Mouse (Mus musculus): ENCODE data around the gene S100a13. TPM values are rescaled to one million over a fixed set of nuclear protein-coding genes. Genes with fewer than 3 reads are reported as not detected.

The S100a13 gene
- 10 to 100 TPM; 17.1 to 26.1 (median 20.5) TPM for total RNA-seq (2022)

DNA sequence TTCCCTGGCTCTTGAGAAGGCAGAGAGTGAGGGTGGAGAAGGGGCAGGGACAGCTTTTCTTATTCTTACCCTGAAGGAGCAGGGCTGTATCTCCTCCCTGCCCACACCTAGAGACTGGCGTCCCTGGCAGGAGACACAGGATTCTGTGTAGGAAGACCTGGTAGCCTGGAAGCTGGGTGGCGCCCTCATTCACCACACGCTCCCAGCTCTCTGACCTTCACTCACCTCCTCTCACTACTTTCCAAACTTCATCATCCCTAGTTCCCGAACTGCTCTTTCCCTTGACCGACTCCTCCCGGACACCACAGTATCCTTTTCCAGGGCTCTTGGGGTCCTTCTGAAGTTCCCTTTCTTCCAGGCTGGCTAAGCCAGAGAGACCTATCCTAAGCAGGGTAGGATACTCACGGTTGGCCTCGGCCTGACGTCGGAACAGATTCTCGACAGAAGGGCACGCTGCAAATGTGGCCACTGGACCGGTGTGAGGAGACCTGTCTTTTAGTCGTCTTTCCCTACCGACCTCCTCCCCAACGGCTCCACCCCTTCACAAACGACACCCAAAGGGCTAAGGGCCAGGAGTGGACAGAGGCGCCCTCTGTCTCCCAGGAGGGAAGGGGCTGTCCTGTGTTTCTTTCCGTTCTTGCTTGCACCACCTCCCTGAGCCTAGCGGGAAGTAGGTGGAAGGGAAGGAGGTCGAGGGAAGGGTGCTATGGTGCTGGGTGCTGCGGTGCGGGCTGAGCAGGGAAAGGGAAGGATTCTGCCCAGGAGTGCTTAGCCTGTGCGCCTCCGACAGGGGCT is at the start of gene S100a13, which contains the start of gene S100a1:
Gene S100a13, plus strand, starts transcription at position 640 of the 795 bp plus-strand sequence.
Gene S100a1, minus strand, starts transcription at position 597 of the 795 bp plus-strand sequence.
- DNase-seq (ENCODE audit: low spot score in 2 of 2) = peak in 1 of 2 experiments; percentile 36

DNA sequence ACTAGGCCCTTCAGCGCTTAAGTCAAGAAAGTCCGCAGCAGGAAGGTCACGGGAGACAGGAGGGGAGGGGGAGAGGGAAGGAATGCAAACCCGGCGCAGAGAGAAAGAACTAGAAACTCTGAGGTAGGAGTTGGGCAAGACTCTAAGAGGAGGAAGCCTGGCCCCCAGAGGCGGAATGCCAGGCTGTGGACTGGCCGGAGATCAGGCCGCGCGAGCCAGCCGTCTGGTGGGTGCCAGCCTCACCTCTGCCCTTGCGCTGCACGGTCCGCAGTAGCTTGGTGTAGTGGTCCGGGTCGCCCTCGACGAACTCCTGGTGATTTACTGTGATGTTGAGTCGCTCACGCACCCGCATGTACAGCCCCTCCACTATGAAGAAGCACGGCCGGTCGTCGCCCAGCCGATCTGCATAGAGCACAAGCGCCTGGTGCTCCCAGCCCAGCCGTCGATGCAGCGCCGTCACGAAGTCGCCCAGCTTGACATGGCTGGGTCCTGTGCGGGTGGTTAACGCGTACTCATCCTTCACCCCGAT is 49.6 kb upstream of the S100a13 start:
- DNase-seq (ENCODE audit: low spot score in 2 of 2) = no peak

DNA sequence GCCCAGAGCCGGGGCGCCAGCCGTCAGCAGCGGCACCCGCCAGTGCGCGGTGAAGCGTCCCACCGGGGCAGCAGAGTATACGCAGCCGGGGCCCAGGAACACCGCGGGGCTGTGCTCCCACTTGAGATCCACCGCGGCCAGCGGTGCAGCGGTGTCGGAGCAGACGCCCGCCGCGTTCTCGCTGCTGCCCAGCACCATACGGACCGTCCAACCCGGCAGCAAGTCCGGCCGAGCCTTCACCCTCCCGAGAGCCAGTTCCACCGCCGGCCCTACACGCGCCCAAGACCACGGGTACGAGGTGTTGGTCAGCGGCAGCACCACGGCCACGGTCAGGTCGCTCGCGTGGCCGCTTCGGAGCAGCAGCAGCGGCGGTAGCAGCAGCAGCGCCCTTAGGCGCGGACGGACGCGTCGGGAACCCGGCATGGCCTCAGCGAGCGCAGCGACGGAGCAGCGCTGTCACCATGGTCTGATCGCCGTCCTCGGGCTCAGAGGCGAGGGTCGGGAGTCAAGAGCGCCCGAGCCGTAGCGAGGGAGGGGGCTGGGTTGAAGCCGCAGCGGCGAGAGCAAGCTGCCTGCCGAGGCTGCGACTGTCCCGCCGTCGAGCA is 49.1 kb upstream of the S100a13 start:
- DNase-seq (ENCODE audit: low spot score in 2 of 2) = no peak

DNA sequence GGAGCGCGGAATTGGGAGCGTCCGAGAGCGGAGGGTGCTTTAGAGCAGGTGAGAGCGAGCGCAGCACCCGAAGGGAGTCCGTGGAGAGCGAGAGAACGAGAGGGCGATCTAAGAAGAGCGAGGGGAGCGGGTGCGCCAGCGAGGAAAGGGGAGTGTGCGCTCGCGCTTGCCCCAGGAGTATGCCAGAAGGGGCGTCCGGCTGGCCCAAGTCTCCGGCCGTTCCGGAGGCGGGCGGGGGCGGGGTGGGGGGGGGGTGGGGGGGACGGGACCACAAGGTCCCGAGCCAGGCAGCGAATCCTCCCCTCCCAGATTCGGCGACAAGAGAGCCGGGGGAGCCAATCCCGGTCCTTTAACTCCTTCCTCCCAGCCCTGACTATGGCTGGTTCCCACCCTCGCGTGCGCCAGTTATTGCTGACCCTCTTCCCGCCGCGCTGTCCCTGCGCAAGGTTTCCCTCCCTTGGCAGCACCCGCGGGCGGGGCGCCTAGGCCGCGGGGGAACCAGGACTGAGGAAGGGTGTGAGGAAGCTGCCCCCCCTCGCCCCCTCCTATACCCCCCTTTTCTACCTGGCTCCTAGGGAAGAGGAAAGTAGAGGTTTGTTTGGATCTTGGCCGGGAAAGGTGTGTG is 48.4 kb upstream of the S100a13 start, which contains the start of gene Npr1:
Gene Npr1, minus strand, starts transcription at position 181 of the 625 bp plus-strand sequence.
- no peak for DNase-seq (ENCODE audit: low spot score in 2 of 2)

DNA sequence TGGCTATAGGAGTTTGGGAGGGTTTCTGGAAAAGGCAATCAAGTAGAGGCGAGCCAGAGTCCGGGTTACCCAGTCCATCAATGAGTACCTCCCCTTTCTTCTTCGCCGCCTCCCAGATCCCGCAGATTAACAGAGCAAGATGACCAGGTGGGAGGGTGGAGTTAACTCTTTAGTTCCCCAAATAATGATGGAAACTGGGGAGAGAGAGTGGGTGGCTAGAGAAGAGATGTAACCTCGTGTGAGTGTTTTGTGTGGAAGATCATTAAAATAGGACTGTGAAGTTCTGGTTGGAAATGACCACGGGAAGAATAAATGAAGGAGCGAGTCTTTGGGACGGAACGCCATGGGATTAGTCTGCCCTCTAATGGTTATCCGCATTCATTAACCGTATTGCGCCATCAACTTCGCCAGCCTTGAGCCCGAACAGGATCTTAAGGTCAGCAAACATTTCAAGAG is 47.9 kb upstream of the S100a13 start:
- no peak for DNase-seq (ENCODE audit: low spot score in 2 of 2)

DNA sequence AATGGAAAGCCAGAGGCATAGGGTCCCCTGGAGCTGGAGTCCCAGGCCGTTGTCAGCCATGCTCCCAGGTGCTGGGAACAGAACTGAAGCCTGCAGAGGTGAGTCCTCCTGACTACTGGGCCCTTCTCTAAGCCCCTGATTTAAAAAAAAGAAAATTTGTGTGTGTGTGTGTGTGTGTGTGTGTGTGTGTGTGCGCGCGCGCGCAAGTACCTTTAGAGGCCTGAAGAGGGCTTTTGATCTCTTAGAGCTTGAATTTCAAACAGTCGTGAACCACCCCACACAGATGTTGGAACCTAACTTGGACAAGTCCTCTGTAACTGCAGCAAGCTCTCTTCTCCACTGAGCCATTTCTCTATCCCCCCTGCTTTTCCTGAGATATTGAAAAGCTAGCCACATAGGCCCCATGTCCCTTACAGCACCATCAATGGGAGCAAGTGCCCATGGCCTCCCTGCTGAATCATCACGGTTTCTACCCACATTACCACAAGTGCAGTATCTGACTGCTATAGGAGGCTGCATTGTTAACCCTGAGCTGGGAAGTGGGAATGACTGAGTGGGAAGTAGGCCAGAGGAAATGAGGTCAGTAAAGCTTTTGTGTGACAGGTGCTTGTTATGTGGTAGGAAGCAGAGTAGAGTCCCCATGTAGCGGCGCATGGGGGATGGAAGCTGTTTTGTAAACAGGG is 46.5 kb upstream of the S100a13 start:
- no peak for DNase-seq (ENCODE audit: low spot score in 2 of 2)

DNA sequence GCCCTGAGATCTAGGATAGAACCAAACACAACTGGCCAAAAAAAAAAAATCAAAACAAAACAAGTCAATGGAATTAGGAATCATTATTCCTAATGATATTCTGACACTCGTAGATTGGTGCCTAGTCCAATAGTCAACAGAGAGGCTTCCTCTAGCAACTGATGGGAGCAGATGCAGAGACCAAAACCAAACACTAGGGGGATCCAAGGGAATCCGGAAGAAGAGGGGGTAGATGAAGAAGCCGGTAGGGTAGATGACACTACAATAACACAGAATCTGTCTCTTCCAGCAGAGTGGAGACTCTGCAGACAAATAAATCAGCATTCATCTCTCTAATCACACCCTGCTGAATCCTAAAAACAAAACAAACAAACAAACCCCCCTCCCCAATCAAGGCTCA is 42.0 kb upstream of the S100a13 start:
- no peak for DNase-seq (ENCODE audit: low spot score in 2 of 2)

DNA sequence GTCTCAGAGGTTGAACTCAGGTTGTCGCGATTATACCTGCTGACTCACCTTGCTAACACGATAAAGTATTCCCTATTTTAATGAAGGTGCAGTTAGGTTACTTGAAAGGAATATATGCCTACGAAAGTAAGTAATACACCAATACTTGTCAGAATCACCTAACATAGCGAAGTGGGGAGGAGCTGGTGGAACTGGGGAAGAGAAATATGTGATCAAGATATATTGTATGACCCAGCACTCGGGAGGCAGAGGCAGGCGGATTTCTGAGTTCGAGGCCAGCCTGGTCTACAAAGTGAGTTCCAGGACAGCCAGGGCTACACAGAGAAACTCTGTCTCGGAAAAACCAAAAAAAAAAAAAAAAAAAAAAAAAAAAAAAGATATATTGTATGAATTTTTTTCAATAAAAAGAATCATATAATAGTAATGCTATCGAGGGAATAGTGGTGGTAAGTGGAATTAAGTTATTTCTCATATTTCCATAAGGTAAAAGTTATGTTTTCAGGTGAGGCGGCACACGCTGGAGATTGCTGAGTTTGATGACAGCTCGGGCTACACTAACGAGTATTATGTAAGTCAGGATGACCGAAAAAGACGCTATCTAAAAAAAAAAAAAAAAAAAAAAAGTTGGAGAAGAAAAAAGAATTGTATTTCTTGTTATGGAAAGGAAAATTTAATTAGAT is 38.9 kb upstream of the S100a13 start:
- no peak for DNase-seq (ENCODE audit: low spot score in 2 of 2)

DNA sequence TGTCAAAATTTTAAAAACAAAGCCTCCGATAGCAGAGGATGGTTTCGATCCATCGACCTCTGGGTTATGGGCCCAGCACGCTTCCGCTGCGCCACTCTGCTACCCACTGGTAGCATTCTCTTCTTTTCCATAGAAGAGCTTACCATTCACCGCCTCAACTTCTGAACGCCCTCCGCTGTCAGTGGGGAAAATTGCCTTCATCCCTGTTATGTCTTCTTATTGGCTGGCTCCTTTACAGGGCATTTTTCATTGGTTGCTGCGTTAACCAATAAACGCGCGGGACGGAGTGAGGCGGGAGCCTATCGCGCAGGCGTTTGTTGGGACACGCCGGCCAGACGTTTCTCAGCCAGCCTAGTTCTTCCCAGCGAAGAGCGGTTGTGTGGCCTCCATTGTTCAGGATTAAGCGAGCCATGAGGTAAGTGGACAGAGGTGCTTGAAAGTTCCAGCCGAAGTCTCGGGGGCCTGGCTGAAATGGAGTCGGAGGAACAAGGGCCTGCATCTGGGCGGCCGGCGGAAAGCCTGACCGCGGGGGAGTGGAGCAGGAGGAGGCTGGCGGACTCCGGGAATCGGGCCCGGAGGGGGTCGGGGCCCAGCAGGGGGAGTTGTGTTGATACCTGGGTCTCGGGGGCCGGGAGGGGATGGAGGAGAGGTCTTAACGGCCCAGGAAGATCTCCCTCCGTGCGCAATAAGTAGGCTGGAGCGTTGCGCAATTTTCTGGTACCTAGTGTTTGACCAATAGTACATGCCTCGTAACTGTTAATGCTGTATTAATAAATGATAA is 38.2 kb upstream of the S100a13 start, which contains the start of gene Ilf2:
Gene Ilf2, plus strand, starts transcription at position 296 of the 781 bp plus-strand sequence.
- peak; percentile 93 to 95 for DNase-seq (ENCODE audit: low spot score in 2 of 2)

DNA sequence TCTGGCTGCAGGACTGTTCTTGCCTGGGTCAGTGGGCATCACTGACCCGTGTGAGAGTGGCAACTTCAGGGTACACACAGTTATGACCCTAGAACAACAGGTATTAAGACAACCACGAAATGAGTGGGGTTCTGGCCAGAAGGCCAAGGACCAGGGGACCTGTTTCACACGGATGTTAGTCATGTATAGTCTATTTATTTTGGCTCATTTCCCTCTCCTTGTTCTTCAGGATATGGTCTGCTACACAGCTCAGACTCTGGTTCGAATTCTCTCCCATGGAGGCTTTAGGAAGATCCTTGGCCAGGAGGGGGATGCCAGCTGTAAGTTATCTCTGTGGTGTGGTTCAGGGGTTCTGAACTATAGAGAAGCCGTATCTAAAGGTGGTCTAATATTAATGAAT is 27.2 kb upstream of the S100a13 start:
- DNase-seq (ENCODE audit: low spot score in 2 of 2) = no peak

DNA sequence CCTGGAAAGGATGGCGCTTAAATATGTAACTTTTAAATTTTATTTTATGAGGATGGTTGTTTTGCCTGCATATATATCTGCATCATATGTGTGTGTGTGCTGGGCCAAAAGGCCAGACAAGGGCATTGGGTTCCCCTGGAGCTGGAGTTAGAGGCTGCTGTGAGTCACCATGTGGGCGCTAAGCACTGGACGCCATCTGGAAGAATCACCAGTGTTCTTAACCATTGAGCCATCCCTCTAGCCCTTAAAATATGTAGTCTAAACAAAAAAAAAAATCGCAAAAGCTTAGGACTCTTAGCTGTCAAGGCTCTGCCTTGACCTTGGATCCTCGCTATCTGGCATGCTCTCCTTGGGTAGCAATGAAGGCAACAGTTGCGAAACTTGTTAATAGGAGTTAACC is 25.7 kb upstream of the S100a13 start:
- DNase-seq (ENCODE audit: low spot score in 2 of 2) = no peak

DNA sequence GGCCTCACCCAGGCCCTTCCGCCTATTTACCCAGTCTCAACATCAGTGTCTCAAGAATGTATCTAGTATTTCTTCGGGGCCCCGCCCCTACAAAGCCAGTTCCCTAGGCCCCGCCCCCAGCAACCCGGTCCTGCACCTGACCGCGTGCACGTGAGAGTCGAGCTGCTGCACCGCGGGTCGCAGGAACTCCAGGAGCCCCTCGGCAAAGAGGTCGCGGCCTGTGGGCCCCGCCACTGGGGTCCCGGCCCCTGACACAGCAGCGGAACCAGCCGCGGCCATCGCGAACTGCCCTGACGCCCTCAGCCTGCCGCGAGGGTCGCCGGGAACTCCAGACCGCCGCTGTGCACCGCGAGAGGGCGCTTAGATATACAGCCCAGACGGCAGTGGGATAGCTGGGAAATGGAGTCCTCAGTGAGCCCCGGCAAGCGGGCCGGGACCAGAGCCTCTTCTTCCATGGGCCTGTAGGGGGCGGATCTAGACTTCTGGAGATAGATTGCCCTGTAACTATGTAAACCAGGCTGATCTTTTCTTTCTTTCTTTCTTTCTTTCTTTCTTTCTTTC is 23.5 kb upstream of the S100a13 start, which contains the start of gene Snapin:
Gene Snapin, minus strand, starts transcription at position 338 of the 561 bp plus-strand sequence.
- DNase-seq (ENCODE audit: low spot score in 2 of 2) = peak; percentile 90 to 92

DNA sequence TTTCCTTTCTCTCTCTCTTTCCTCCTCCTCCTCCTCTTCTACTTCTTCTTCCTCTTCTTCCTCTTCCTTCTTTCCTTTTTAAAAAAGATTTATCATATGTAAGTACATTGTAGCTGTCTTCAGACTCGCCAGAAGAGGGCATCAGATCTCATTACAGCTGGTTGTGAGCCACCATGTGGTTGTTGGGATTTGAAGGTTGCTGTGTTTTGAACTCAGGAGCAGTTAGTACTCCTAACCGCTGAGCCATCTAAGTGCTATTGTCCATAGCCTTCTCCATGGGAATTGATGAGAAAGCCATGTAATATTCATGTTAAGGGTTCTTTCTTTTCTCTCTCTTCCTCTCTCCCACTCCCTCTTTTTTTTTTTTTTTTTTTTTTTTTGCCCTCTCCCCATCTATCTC is 22.9 kb upstream of the S100a13 start:
- no peak for DNase-seq (ENCODE audit: low spot score in 2 of 2)

DNA sequence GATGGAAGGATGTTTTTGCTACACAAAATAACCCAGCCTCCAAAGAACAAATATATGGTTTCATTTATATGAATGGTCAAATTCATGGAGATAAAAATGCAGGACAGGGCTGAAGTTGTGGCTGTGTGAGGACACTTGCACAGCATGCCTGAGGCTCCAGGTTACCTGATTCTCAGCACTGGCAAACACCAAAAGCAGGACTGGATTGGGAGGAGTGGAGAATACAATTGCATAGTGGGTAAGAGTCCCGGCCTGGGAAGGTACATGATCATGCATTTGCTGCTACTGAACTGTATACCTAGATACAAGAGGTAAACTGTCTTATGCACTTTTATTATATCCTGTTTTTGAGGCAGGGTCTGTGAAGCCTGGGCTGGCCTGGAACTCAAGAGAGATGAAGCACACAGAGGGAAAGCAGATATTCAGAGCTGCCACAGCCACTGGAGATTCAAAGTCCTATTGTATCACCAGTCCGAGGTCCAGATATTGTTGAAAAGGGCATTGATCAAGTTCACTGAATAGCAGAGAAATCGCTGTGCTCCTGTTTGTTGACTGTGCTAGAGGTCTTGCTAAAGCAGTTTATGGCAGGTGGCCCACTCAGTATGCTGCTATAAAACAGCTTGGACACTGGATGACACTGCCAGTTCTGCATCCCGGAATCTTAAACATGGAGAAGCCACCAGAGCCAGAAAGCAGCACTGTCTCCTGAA is 20.2 kb upstream of the S100a13 start:
- DNase-seq (ENCODE audit: low spot score in 2 of 2) = no peak

DNA sequence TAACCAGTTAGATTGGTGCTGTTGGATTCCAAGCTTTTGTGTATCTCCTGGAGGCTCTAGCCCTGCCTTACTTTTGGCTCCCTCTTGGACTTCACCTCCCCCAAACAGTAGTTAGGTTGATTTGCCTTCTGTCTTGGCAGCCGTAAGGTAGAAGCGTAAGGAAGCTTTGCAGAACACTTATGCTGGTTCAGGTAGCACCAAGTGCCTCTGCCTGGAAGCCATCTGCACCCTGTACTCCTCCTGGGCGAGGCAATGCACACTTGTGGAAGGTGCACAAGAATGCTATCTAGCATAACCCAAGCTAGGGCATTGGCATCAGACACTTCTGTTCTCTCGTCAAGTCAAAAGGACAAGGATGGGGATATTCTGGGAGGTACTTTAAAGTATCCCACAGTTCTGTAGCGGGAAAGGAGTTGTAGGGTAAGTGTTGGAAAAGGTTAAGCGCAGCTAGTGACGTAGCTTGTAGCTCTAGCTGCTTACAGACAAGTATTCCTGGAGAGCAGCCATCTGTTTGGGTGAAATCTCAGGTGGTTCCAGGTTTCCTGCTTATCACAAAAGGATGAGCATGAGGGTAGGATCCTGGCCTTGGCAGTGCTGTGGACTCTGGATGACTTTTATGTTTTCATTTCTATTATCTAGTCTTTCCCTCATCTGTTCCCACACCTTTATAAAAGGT is 18.2 kb upstream of the S100a13 start:
- no peak for DNase-seq (ENCODE audit: low spot score in 2 of 2)

DNA sequence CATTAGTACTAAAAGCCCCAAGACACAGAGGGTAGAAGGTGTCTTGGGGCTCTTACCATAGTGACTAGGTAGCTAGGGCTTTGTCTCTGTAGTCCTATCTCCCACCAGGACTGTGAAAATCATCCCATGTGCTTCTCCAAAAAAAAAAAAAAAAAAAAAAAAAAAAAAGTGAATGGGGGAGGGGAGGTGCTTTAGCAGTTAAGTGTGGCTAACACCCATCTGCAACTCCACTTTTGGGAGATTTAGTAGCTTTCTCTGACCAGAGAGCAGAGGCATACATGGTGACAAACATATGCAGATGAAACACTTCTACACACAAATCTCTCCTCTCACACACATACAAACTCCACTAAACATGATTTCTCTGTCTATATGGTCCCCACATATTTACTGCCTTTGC is 16.6 kb upstream of the S100a13 start:
- DNase-seq (ENCODE audit: low spot score in 2 of 2) = no peak

DNA sequence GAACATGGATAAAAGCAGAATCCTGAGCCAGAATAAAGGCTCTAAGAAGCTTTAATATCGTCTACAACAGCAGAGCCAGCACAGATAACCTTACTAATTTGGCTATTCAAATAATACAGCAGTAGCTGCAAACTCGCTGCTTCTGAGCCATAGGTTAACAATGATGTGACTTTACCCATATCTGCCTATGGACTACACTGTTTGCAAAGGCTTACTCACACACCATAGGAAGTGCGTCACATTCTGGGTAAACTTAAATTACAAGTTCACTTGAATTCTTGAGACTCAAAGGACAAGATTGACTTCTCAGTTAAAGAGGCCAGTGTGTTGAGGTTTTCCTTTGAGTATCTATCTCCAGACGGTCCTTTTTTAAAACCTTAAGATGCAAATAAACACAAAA is 10.8 kb upstream of the S100a13 start:
- no peak for DNase-seq (ENCODE audit: low spot score in 2 of 2)

DNA sequence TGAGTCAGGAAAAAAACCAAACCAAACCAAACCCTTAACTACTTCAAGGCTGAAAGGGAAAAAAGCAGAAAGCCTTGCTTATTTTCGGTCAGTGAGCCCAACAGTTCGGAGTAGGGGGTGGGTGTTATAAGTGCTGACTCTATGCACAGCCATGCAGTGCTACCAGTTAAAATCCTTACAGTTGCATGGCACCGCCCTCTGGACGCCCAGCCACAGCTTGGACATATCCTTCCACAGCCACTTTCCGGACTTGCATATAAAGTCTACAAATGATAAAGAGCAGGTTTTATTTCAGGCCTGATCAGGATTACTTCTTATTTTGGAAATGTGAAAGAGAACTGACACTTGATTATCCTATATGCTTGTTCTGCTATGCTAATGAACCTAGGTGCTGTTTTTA is 9.0 kb upstream of the S100a13 start:
- no peak for DNase-seq (ENCODE audit: low spot score in 2 of 2)

All from left cerebral cortex, adult 8-10 months (tissue).